Mouse (Mus musculus) skeletal muscle tissue, adult 2 months (tissue): Measurements from ENCODE around the gene 2210016L21Rik.
A peak's percentile ranks its signal among the peaks of the same experiment; 100 is the strongest.

Experiments used
- DNase-seq: peaks from one replicate; pipeline ENCODE4 v3.0.0-alpha.2; 2012; ENCODE audit warnings: low read depth, low spot score

The 2210016L21Rik gene

DNA sequence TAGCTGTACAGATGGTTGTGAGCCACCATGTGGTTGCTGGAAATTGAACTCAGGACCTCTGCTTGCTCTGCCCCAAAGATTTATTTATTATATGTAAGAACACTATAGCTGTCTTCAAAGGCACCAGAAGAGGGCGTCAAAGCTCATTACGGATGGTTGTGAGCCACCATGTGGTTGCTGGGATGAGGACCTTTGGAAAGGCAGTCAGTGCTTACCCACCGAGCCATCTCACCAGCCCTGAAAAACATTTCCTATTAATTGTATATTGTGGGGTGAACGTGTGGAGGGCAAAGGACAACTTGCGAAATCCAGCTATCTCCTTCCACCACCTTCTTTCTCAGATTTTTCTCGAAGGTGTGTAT is 36.9 kb downstream of the 2210016L21Rik start:
- peak; percentile 30 for DNase-seq

GRCm38 (mm10) chr5:114979250-114980121 is 37.5 kb downstream of the 2210016L21Rik start:
- DNase-seq = peak; percentile 57

DNA sequence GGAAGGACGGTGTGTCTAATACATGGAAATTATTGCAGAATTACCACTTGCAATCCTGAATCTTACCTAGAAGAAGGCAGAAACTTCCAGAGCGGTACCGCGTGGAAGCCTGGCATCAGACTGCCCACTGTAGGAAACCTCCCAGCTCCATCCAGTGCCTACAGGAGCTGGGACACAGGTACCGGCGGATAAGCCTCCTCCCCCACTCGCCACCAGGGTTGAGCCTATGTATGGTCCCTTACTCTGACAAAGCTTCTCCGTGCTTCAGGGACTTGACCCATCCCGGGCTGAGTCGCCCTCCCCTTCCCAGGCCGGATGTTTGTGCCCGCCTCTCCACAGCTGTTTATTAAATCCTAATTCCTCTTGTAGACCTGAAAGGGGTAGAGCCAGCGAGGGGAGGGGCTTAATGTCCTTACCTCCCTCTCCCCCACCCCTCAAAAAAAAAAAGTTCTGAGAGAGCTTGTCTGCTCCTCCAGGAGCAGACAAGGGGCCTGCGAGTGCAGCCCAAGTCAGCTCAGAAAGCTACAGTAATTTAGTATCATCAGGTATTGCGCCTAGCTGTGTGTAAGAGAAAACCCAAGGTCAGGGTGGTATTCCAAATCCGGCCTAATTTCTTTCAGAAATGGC is 38.3 kb downstream of the 2210016L21Rik start:
- no peak for DNase-seq

GRCm38 (mm10) chr5:114982001-114982400 is 40.0 kb downstream of the 2210016L21Rik start:
- no peak for DNase-seq

GRCm38 (mm10) chr5:114985074-114985473 is 43.1 kb downstream of the 2210016L21Rik start:
- DNase-seq = no peak

- no peak for DNase-seq
Observed at GRCm38 (mm10) chr5:114996447-114996846, 54.5 kb downstream of the 2210016L21Rik start.

- no peak for DNase-seq
Observed at GRCm38 (mm10) chr5:114997327-114997726, 55.4 kb downstream of the 2210016L21Rik start.
